Mouse (Mus musculus): ENCODE measurements around the gene Klhl6. TPM values are rescaled to one million over a fixed set of nuclear protein-coding genes. Genes with fewer than 3 reads are reported as not detected.
A peak's percentile ranks its signal among the peaks of the same experiment; 100 is the strongest.

Gene Klhl6
- polyA plus RNA-seq, 1 experiment from 2014 or later = 20.7 TPM

DNA sequence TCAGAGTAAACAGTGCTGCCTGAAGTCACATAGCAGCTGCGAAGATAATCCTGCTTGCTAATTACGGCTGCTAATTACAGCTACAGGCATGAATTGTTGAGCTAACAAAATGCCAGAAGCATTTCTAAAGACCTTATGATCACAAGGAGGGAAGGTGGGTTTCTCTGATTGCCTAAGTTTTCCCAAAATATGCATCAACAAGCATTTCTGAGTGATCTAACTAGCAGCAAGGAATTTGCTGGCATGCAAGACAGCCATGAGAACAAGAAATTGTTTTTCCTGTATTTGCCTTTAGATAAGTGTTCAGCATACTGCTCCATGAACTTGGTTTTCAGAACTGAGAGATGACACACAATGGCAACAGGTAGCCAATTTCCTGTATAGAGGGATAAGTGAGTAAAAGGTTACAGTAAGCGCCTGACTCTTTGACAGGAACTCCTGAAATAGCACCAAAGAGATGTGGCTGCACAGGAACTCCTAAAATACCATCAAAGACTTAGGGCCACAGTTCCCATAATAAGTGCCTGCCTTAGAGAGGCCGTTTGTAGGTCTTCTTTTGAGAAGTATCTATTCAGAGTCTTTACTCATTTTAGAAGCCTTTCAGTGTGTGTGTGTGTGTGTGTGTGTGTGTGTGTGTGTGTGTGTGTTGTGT lies 22.3 kb downstream of the Klhl6 start:
- H3K4me2 ChIP-seq (replicated peaks; ENCODE audit: low read depth, low read length) = no peak overlapping the region
- H3K9me3 ChIP-seq (ENCODE audit: low read length) = no peaks in the 10 kb centered on the region
- no peak overlapping the region for H3K9ac ChIP-seq (replicated peaks; ENCODE audit: low read length)
- H3K27me3 ChIP-seq (ENCODE audit: insufficient read depth, low read length) = no peaks in the 10 kb centered on the region
- H3K4me3 ChIP-seq (ENCODE audit: low read length) = no peak overlapping the region
- no peak overlapping the region for H3K27ac ChIP-seq (ENCODE audit: low read length)
- no peak for ATAC-seq (ENCODE audit: low FRiP score, low TSS enrichment)
- H3K4me1 ChIP-seq (ENCODE audit: insufficient read depth, low read length) = no peaks in the 10 kb centered on the region
- 67% methylated on average over 4 of the region's 4 CpGs for WGBS
- no peaks in the 10 kb centered on the region for H3K36me3 ChIP-seq (ENCODE audit: insufficient read depth, low read length)

DNA sequence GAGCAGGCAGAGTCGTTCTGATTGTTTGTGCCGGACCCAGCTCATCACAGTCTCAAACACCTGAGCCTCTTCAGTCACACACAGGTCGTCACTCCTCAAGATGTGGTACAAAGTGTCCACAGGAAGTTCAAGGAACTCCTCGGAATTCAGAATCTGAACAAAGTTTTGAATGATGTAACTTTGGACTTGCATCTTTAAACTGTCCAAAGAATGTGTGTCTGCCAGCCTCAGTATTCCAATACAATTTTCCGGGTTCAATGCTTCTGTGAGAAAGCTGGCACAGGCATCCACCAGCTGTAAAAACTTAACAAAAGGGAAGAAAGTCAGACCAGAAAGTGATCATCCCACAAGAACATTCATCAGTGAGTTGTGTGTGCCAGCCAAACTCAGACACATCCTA lies 25.8 kb downstream of the Klhl6 start:
- H3K4me1 ChIP-seq (ENCODE audit: insufficient read depth, low read length) = no peaks in the 10 kb centered on the region
- 81% methylated on average over 5 of the region's 5 CpGs for WGBS
- H3K4me2 ChIP-seq (replicated peaks; ENCODE audit: low read depth, low read length) = no peak overlapping the region

DNA sequence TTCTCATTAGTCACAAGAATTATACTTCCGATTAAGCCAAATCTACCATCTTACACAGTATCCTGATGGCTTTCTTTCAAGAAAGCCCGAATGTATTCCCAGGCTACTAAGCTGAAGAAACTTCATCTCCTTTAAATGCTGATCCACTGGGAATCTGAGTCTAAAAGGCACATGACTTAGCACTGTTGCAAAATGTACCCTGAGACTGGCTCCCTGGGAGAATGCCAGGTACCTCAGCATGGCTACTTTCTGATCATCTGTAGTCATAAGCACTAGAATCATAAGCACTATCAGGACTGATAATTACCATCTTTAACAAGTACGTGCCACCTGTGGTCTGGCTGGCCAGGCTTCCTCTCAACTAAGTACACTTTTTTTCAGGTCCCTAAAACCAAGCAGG lies 35.5 kb downstream of the Klhl6 start:
- H3K4me1 ChIP-seq (ENCODE audit: insufficient read depth, low read length) = no peaks in the 10 kb centered on the region
- no peak overlapping the region for H3K4me3 ChIP-seq (ENCODE audit: low read length)
- H3K9me3 ChIP-seq (ENCODE audit: low read length) = no peaks in the 10 kb centered on the region
- no peak overlapping the region for H3K9ac ChIP-seq (replicated peaks; ENCODE audit: low read length)
- no peak overlapping the region for H3K4me2 ChIP-seq (replicated peaks; ENCODE audit: low read depth, low read length)
- 0 out of 2 replicates have a peak, but pooled peaks cover 3% of the 10 kb centered on the region for H3K36me3 ChIP-seq (ENCODE audit: insufficient read depth, low read length)
- H3K27ac ChIP-seq (ENCODE audit: low read length) = no peak overlapping the region
- WGBS = 86% methylated on average over 3 of the region's 3 CpGs
- ATAC-seq (ENCODE audit: low FRiP score, low TSS enrichment) = no peak
- no peaks in the 10 kb centered on the region for H3K27me3 ChIP-seq (ENCODE audit: insufficient read depth, low read length)

More for the DNA sequence above, 25.8 kb downstream of the Klhl6 start:
- H3K4me3 ChIP-seq (ENCODE audit: low read length) = no peak overlapping the region
- H3K36me3 ChIP-seq (ENCODE audit: insufficient read depth, low read length) = no peaks in the 10 kb centered on the region
- H3K27me3 ChIP-seq (ENCODE audit: insufficient read depth, low read length) = no peaks in the 10 kb centered on the region
- no peak for ATAC-seq (ENCODE audit: low FRiP score, low TSS enrichment)
- H3K27ac ChIP-seq (ENCODE audit: low read length) = no peak overlapping the region
- no peak overlapping the region for H3K9ac ChIP-seq (replicated peaks; ENCODE audit: low read length)
- no peaks in the 10 kb centered on the region for H3K9me3 ChIP-seq (ENCODE audit: low read length)

DNA sequence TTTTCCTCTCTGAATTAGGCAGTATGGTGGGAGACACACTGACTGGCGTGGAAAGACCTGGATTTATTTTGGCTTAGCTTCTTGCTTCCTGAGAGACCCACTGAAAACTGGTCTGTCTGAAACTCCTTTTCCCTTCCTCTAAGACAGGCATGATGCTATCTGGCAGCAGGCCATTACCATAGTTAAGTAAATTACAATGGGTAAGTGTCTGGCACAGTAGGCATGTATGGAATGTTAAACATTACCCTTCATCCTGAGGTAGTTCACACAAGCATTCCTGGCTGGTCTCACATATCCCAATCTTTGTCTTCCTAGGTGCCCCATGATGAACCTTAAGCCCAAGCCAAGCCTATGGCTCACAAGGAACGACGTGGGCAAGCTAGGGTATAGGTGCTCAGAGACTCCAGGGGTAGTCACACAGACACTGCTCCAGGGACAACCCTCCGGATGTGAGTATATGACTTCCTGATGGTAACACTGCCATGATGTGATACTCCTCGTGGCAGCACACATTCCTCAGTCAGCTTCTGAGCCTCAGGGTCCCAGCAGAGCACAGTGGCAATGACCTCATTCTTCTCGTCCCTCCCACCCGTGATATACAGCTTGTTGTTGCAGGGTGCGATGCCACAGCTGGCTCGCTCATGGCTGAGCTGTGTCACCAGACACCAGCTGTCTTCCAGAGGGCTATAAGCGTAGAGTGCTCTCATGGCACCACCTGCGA lies 36.1 kb downstream of the Klhl6 start:
- ATAC-seq (ENCODE audit: low FRiP score, low TSS enrichment) = peak; percentile 69
- Histone ChIP-seq H3K4me1 (ENCODE audit: insufficient read depth, low read length) (no peaks in the 10 kb centered on the region), H3K27ac (ENCODE audit: low read length) (no peak overlapping the region), H3K9me3 (ENCODE audit: low read length) (no peaks in the 10 kb centered on the region), H3K27me3 (ENCODE audit: insufficient read depth, low read length) (no peaks in the 10 kb centered on the region), H3K4me3 (ENCODE audit: low read length) (no peak overlapping the region), H3K9ac (replicated peaks; ENCODE audit: low read length) (no peak overlapping the region), H3K4me2 (replicated peaks; ENCODE audit: low read depth, low read length) (no peak overlapping the region), H3K36me3 (ENCODE audit: insufficient read depth, low read length) (0 out of 2 replicates have a peak, but pooled peaks cover 3% of the 10 kb centered on the region)
- WGBS = 43% methylated on average over 11 of the region's 11 CpGs

DNA sequence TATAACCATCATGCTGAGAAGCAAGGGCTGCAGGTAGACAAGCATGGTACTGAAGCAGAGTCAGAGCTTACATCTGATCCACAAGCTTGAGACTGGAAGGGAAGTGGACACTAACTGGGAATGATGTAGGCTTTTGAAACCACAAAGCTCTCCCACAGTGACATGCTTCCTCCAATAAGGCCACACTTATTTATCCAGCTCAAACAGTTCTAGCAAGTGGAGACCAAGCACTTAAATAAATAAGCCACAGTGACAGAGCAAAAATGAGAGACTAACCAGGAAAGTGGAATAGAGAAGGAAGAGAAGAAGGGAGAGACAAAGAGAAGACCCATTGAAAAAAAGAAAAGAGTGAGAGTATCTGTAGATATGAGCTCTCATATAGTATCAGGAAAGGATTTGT lies 62.0 kb downstream of the Klhl6 start:
- Histone ChIP-seq H3K27ac (ENCODE audit: low read length) (no peak overlapping the region), H3K36me3 (ENCODE audit: insufficient read depth, low read length) (no peaks in the 10 kb centered on the region), H3K4me1 (ENCODE audit: insufficient read depth, low read length) (no peaks in the 10 kb centered on the region), H3K9me3 (ENCODE audit: low read length) (no peaks in the 10 kb centered on the region), H3K4me3 (ENCODE audit: low read length) (no peak overlapping the region), H3K27me3 (ENCODE audit: insufficient read depth, low read length) (no peaks in the 10 kb centered on the region), H3K9ac (replicated peaks; ENCODE audit: low read length) (no peak overlapping the region), H3K4me2 (replicated peaks; ENCODE audit: low read depth, low read length) (no peak overlapping the region)
- no peak for ATAC-seq (ENCODE audit: low FRiP score, low TSS enrichment)

DNA sequence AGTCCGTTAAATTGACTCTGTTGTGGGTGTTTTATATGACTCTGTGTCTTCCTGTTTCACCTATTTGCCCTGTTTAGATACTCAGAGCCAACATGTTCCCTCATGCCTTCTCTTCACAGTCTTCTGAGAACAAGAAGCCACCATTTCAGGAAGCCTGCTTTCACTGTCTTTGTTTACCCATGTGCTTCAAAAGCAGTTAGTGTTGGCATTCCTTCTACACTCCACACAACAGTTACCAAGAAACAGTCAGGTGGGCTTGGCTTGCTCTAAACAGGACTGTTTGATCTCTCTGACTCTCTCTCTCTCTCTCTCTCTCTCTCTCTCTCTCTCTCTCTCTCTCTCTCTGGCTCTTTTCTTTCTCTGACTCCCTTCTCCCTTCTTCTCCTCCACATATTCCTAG lies 64.6 kb downstream of the Klhl6 start:
- Histone ChIP-seq H3K4me3 (ENCODE audit: low read length) (no peak overlapping the region), H3K27me3 (ENCODE audit: insufficient read depth, low read length) (no peaks in the 10 kb centered on the region), H3K4me1 (ENCODE audit: insufficient read depth, low read length) (no peaks in the 10 kb centered on the region), H3K27ac (ENCODE audit: low read length) (no peak overlapping the region), H3K36me3 (ENCODE audit: insufficient read depth, low read length) (no peaks in the 10 kb centered on the region), H3K4me2 (replicated peaks; ENCODE audit: low read depth, low read length) (no peak overlapping the region), H3K9ac (replicated peaks; ENCODE audit: low read length) (no peak overlapping the region), H3K9me3 (ENCODE audit: low read length) (no peaks in the 10 kb centered on the region)
- ATAC-seq (ENCODE audit: low FRiP score, low TSS enrichment) = no peak
- WGBS = 68% methylated on average over 1 of the region's 1 CpGs

DNA sequence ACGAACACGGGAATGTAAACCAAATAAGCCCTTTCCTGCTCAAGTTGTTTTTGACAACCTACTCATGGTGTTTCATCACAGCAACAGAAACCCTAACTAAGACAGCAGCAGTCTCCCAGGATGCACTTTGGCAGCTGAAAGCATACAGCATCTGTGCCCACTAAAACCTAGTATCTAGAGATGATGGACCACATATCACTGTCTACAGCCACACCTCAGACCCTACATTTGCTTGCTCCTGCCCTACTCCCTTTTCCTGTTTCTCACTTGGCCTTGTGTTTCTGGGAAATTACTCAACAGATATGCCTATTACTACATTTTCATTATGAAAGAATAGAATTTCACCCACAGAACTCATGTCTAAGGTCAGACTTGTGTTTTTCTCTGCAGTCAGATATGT lies 70.3 kb downstream of the Klhl6 start:
- no peak overlapping the region for H3K4me3 ChIP-seq (ENCODE audit: low read length)
- 62% methylated on average over 2 of the region's 2 CpGs for WGBS
- H3K27ac ChIP-seq (ENCODE audit: low read length) = no peak overlapping the region
- H3K9me3 ChIP-seq (ENCODE audit: low read length) = no peaks in the 10 kb centered on the region
- H3K9ac ChIP-seq (replicated peaks; ENCODE audit: low read length) = no peak overlapping the region
- no peak overlapping the region for H3K4me2 ChIP-seq (replicated peaks; ENCODE audit: low read depth, low read length)
- H3K36me3 ChIP-seq (ENCODE audit: insufficient read depth, low read length) = no peaks in the 10 kb centered on the region
- ATAC-seq (ENCODE audit: low FRiP score, low TSS enrichment) = no peak
- H3K27me3 ChIP-seq (ENCODE audit: insufficient read depth, low read length) = no peaks in the 10 kb centered on the region
- H3K4me1 ChIP-seq (ENCODE audit: insufficient read depth, low read length) = no peaks in the 10 kb centered on the region

DNA sequence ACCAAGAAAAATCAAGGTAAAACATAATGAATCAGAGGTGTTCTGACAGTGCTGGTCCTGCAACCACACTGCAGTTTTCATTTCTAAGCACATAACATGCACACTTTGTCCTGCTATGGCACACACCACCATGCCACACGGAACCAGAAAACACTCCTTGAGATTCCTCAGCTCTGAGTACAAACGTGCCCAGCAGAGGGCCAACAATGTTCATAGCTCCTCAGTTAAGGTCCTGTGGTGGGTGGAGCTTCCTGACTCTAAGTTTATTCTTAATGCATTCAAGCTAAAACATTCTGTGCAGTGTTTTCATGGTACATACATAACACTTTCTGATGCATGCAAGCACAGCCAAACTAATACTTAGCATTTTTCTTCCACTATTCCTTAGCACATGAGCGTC lies 74.5 kb downstream of the Klhl6 start:
- 63% methylated on average over 3 of the region's 3 CpGs for WGBS
- Histone ChIP-seq H3K36me3 (ENCODE audit: insufficient read depth, low read length) (no peaks in the 10 kb centered on the region), H3K27me3 (ENCODE audit: insufficient read depth, low read length) (no peaks in the 10 kb centered on the region), H3K4me2 (replicated peaks; ENCODE audit: low read depth, low read length) (no peak overlapping the region), H3K9ac (replicated peaks; ENCODE audit: low read length) (no peak overlapping the region), H3K4me3 (ENCODE audit: low read length) (no peak overlapping the region), H3K9me3 (ENCODE audit: low read length) (no peaks in the 10 kb centered on the region), H3K4me1 (ENCODE audit: insufficient read depth, low read length) (no peaks in the 10 kb centered on the region), H3K27ac (ENCODE audit: low read length) (no peak overlapping the region)
- no peak for ATAC-seq (ENCODE audit: low FRiP score, low TSS enrichment)

DNA sequence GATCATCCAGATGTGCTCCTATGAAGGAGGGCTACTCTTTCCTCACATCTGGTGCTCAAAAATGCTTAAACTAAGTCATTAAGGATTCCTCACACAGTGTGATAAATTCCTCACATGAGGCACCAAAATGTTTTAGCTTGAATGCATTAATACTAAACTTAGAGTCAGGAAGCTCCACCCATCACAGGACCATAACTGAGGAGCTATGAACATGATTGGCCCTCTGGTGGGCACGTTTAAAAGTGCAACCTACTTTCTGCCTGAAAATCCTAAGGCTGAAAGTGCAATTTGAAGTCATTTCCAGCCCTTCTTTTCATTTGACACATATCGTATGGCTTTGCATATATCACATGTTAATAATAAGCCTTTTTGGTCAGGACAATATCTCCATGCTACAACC lies 75.7 kb downstream of the Klhl6 start:
- ATAC-seq (ENCODE audit: low FRiP score, low TSS enrichment) = 0 out of 2 replicates have a peak, but pooled peaks have one; percentile 23
- 46% methylated on average over 2 of the region's 2 CpGs for WGBS

DNA sequence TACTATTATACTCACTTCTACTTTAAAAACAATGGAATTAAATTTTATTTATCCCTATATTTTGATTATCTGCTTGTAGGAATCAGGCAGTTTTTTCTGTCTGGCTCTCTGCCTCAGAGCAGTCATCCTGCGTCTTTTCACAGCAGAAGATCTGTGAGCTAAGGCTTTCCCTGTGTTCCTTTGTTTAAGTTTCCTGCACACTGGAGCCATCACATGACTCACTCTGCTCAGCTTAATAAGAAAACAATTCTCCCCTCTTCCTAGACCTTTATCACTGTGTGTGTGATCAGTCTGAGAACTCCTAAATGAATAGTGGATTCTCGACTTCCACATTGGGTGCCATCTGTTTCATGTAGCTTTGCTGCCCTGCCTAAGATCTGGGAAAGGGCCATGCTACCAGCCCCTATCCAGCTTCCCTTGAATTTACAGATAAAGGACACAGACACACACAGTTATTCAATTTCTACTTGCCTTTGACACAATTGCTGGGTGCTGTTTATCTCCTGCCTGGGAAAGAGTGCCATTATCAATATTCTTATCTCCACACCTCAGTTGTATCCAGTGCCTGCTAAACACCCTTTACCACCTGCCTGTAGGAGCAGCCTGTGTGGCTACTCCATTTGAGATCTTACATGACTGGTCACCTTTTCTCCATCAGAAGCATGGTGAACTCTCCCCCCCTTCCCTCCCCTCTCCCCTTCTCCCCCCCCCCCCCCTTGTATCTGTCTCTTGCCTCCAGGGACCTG lies 77.9 kb downstream of the Klhl6 start:
- no peak overlapping the region for H3K9ac ChIP-seq (replicated peaks; ENCODE audit: low read length)
- 42% methylated on average over 2 of the region's 2 CpGs for WGBS
- no peak overlapping the region for H3K4me3 ChIP-seq (ENCODE audit: low read length)
- no peaks in the 10 kb centered on the region for H3K4me1 ChIP-seq (ENCODE audit: insufficient read depth, low read length)
- ATAC-seq (ENCODE audit: low FRiP score, low TSS enrichment) = no peak
- no peaks in the 10 kb centered on the region for H3K36me3 ChIP-seq (ENCODE audit: insufficient read depth, low read length)
- no peaks in the 10 kb centered on the region for H3K27me3 ChIP-seq (ENCODE audit: insufficient read depth, low read length)
- no peak overlapping the region for H3K27ac ChIP-seq (ENCODE audit: low read length)
- H3K9me3 ChIP-seq (ENCODE audit: low read length) = no peaks in the 10 kb centered on the region
- no peak overlapping the region for H3K4me2 ChIP-seq (replicated peaks; ENCODE audit: low read depth, low read length)

More for the DNA sequence above, 75.7 kb downstream of the Klhl6 start:
- Histone ChIP-seq H3K9me3 (ENCODE audit: low read length) (no peaks in the 10 kb centered on the region), H3K4me2 (replicated peaks; ENCODE audit: low read depth, low read length) (no peak overlapping the region), H3K4me3 (ENCODE audit: low read length) (no peak overlapping the region), H3K27me3 (ENCODE audit: insufficient read depth, low read length) (no peaks in the 10 kb centered on the region), H3K9ac (replicated peaks; ENCODE audit: low read length) (no peak overlapping the region), H3K36me3 (ENCODE audit: insufficient read depth, low read length) (no peaks in the 10 kb centered on the region), H3K27ac (ENCODE audit: low read length) (no peak overlapping the region), H3K4me1 (ENCODE audit: insufficient read depth, low read length) (no peaks in the 10 kb centered on the region)

Measured in kidney, embryonic 16.5 days (tissue).